Mouse (Mus musculus): ENCODE data around the gene Krcc1. TPM values are rescaled to one million over a fixed set of nuclear protein-coding genes. Genes with fewer than 3 reads are reported as not detected.

The Krcc1 gene
- 65.1 and 69.2 TPM in 2 replicates for polyA plus RNA-seq (2014; fragmentation: Nextera tagmentation; extraction: Ambion mirVana)

GRCm38 (mm10) chr6:71271389-71272315 lies at the start of gene Krcc1:
Gene Krcc1, plus strand, starts transcription at chr6:71271677.
- Histone ChIP-seq H3K4me2 (ENCODE audit: low read length) (peak within 1 kb of the TSS; percentile 85), H3K27me3 (ENCODE audit: control insufficient read depth, insufficient read depth, low read length) (no peaks in the 10 kb centered on the region), H3K4me1 (ENCODE audit: control insufficient read depth in 2 of 2, insufficient read depth in 2 of 2, low read length in 2 of 2) (peaks cover 11 to 27% of the 10 kb centered on the region in 2 experiments), H3K9ac (ENCODE audit: low read length) (peak within 1 kb of the TSS; percentile 97), H3K27ac (replicated peaks in 1 of 2; ENCODE audit: control insufficient read depth in 1 of 2, insufficient read depth in 1 of 2, low read depth in 2 of 2, low read length in 2 of 2) (peak within 1 kb of the TSS; percentile 93 to 96), H3K4me3 (ENCODE audit: control insufficient read depth in 1 of 2, insufficient read depth in 1 of 2, low read depth in 1 of 2, low read length in 2 of 2) (peak within 1 kb of the TSS; percentile 75 to 86), H3K36me3 (ENCODE audit: control insufficient read depth, insufficient read depth, low read length) (no peaks in the 10 kb centered on the region), H3K9me3 (ENCODE audit: control insufficient read depth, low read length) (no peaks in the 10 kb centered on the region)
- under 1% methylated on average over 76 of the region's 84 CpGs for WGBS
- peak; percentile 91 for ATAC-seq (ENCODE audit: insufficient number of reproducible peaks, insufficient read depth, low FRiP score, low read depth)

DNA sequence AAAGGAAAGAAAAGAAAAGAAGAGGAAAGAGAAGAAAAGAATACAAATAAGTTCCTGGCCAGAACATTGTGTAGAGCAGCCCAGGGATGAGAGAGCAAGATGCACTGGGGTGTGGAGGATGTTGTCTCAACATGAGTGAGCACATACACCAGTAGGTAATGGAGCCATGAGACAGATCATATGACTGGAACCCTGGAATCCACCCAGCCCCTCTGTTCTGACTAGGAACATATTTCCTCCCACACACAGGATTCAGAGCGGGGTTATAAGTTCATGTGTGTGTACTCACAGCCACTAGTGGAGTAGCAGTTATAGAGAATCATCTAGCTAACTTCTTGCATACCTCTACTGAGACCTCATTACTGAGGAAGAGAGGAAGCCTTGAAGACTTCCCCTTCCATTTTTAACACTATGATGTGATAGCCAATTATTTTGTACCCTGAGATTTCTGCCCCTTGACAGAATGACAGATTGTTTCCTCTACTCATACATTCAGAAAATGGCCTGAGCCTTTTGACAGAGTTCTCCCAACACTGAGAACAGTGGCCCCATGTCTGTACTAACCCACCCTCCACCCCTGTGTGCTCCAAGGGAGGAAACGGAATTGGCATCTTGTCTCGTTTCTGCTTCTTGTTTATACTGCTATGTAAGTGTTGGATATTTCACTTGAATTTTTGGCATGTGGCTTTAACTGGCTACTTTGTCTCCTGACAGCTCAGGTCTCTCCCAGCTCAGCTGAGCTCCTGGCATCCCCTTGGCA lies 47.1 kb upstream of the Krcc1 start:
- H3K4me2 ChIP-seq (ENCODE audit: low read length): no peak overlapping the region
- H3K4me1 ChIP-seq (ENCODE audit: control insufficient read depth in 2 of 2, insufficient read depth in 2 of 2, low read length in 2 of 2): peaks cover 13 to 44% of the 10 kb centered on the region in 2 experiments
- no peak overlapping the region for H3K4me3 ChIP-seq (ENCODE audit: control insufficient read depth in 1 of 2, insufficient read depth in 1 of 2, low read depth in 1 of 2, low read length in 2 of 2)
- no peaks in the 10 kb centered on the region for H3K9me3 ChIP-seq (ENCODE audit: control insufficient read depth, low read length)
- WGBS: 54% methylated on average over 3 of the region's 3 CpGs
- peaks cover 69% of the 10 kb centered on the region for H3K36me3 ChIP-seq (ENCODE audit: control insufficient read depth, insufficient read depth, low read length)
- H3K9ac ChIP-seq (ENCODE audit: low read length): no peak overlapping the region
- 0 out of 4 replicates have a peak overlapping the region, but pooled peaks of 1 of the 2 experiments have one; percentile 11 for H3K27ac ChIP-seq (replicated peaks in 1 of 2; ENCODE audit: control insufficient read depth in 1 of 2, insufficient read depth in 1 of 2, low read depth in 2 of 2, low read length in 2 of 2)
- H3K27me3 ChIP-seq (ENCODE audit: control insufficient read depth, insufficient read depth, low read length): no peaks in the 10 kb centered on the region
- ATAC-seq (ENCODE audit: insufficient number of reproducible peaks, insufficient read depth, low FRiP score, low read depth): no peak

- Histone ChIP-seq H3K36me3 (ENCODE audit: control insufficient read depth, insufficient read depth, low read length) (peaks cover 62% of the 10 kb centered on the region), H3K9me3 (ENCODE audit: control insufficient read depth, low read length) (no peaks in the 10 kb centered on the region), H3K9ac (ENCODE audit: low read length) (peak overlapping the region; percentile 45; the same call in 1 of the 2 replicates), H3K4me1 (ENCODE audit: control insufficient read depth in 2 of 2, insufficient read depth in 2 of 2, low read length in 2 of 2) (peaks cover 13 to 44% of the 10 kb centered on the region in 2 experiments), H3K27ac (replicated peaks in 1 of 2; ENCODE audit: control insufficient read depth in 1 of 2, insufficient read depth in 1 of 2, low read depth in 2 of 2, low read length in 2 of 2) (peak overlapping the region; percentile 47 to 94), H3K4me3 (ENCODE audit: control insufficient read depth in 1 of 2, insufficient read depth in 1 of 2, low read depth in 1 of 2, low read length in 2 of 2) (no peak overlapping the region), H3K4me2 (ENCODE audit: low read length) (peak overlapping the region; percentile 22; the same call in 1 of the 2 replicates), H3K27me3 (ENCODE audit: control insufficient read depth, insufficient read depth, low read length) (no peaks in the 10 kb centered on the region)
- no peak for ATAC-seq (ENCODE audit: insufficient number of reproducible peaks, insufficient read depth, low FRiP score, low read depth)
- WGBS: 15% methylated on average over 6 of the region's 6 CpGs
Observed at GRCm38 (mm10) chr6:71226544-71226943, 44.9 kb upstream of the Krcc1 start.

GRCm38 (mm10) chr6:71227157-71227770 lies 44.2 kb upstream of the Krcc1 start:
- Histone ChIP-seq H3K4me2 (ENCODE audit: low read length) (peak overlapping the region; percentile 22; the same call in 1 of the 2 replicates), H3K27ac (replicated peaks in 1 of 2; ENCODE audit: control insufficient read depth in 1 of 2, insufficient read depth in 1 of 2, low read depth in 2 of 2, low read length in 2 of 2) (peak overlapping the region; percentile 47 to 94), H3K4me1 (ENCODE audit: control insufficient read depth in 2 of 2, insufficient read depth in 2 of 2, low read length in 2 of 2) (peaks cover 13 to 44% of the 10 kb centered on the region in 2 experiments), H3K9ac (ENCODE audit: low read length) (0 out of 2 replicates have a peak overlapping the region, but pooled peaks have one; percentile 45), H3K4me3 (ENCODE audit: control insufficient read depth in 1 of 2, insufficient read depth in 1 of 2, low read depth in 1 of 2, low read length in 2 of 2) (no peak overlapping the region), H3K9me3 (ENCODE audit: control insufficient read depth, low read length) (no peaks in the 10 kb centered on the region), H3K27me3 (ENCODE audit: control insufficient read depth, insufficient read depth, low read length) (no peaks in the 10 kb centered on the region), H3K36me3 (ENCODE audit: control insufficient read depth, insufficient read depth, low read length) (peaks cover 56% of the 10 kb centered on the region)
- 8% methylated on average over 7 of the region's 7 CpGs for WGBS
- ATAC-seq (ENCODE audit: insufficient number of reproducible peaks, insufficient read depth, low FRiP score, low read depth): peak; percentile 62

DNA sequence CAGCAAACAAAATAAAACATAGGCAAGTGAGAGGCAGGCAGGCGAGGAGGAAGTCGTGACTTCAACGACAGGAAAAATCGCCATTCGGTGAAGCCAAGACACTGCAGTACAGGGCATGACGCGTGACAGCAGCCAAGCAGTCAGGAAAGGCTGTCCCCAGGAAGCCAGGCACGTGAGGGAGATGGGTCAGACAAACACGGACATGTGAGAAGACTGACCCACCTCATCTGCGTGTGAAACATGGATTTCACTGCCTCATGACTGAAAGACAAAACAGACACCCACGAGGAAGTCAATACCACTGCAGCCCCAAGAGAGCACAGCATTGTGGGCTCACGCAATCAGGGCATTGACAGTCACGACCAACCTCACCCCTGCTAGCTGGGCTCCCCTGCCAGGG lies 36.4 kb upstream of the Krcc1 start:
- Histone ChIP-seq H3K4me1 (ENCODE audit: control insufficient read depth in 2 of 2, insufficient read depth in 2 of 2, low read length in 2 of 2) (no peaks in the 10 kb centered on the region), H3K36me3 (ENCODE audit: control insufficient read depth, insufficient read depth, low read length) (peaks cover 76% of the 10 kb centered on the region), H3K9ac (ENCODE audit: low read length) (no peak overlapping the region), H3K9me3 (ENCODE audit: control insufficient read depth, low read length) (no peaks in the 10 kb centered on the region), H3K4me2 (ENCODE audit: low read length) (no peak overlapping the region), H3K27me3 (ENCODE audit: control insufficient read depth, insufficient read depth, low read length) (no peaks in the 10 kb centered on the region), H3K4me3 (ENCODE audit: control insufficient read depth in 1 of 2, insufficient read depth in 1 of 2, low read depth in 1 of 2, low read length in 2 of 2) (no peak overlapping the region), H3K27ac (replicated peaks in 1 of 2; ENCODE audit: control insufficient read depth in 1 of 2, insufficient read depth in 1 of 2, low read depth in 2 of 2, low read length in 2 of 2) (no peak overlapping the region)
- ATAC-seq (ENCODE audit: insufficient number of reproducible peaks, insufficient read depth, low FRiP score, low read depth): no peak
- WGBS: 59% methylated on average over 13 of the region's 13 CpGs

DNA sequence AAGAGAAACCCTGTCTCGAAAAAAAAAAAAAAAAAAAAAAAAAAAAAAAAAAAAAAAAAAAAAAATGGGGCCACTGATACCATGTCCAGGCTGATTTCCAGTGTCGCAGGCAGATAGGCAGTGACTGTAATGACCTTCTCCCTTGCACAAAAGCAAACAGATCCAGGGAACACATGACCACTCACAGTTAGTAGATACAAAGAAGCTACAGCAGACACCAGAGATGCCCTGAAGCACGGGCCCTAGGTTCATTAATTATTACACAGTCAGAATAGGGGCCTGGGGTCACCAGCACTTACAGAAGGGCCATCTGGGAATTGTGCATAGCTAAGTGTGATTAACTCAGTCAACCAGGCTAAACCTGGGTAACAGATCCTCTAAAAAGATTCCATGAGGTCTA lies 35.5 kb upstream of the Krcc1 start:
- no peak overlapping the region for H3K4me3 ChIP-seq (ENCODE audit: control insufficient read depth in 1 of 2, insufficient read depth in 1 of 2, low read depth in 1 of 2, low read length in 2 of 2)
- H3K9ac ChIP-seq (ENCODE audit: low read length): no peak overlapping the region
- peaks cover 74% of the 10 kb centered on the region for H3K36me3 ChIP-seq (ENCODE audit: control insufficient read depth, insufficient read depth, low read length)
- no peak overlapping the region for H3K27ac ChIP-seq (replicated peaks in 1 of 2; ENCODE audit: control insufficient read depth in 1 of 2, insufficient read depth in 1 of 2, low read depth in 2 of 2, low read length in 2 of 2)
- H3K27me3 ChIP-seq (ENCODE audit: control insufficient read depth, insufficient read depth, low read length): no peaks in the 10 kb centered on the region
- H3K4me2 ChIP-seq (ENCODE audit: low read length): no peak overlapping the region
- 43% methylated on average over 3 of the region's 3 CpGs for WGBS
- peaks cover 3 to 4% of the 10 kb centered on the region in 2 experiments for H3K4me1 ChIP-seq (ENCODE audit: control insufficient read depth in 2 of 2, insufficient read depth in 2 of 2, low read length in 2 of 2)
- H3K9me3 ChIP-seq (ENCODE audit: control insufficient read depth, low read length): no peaks in the 10 kb centered on the region
- ATAC-seq (ENCODE audit: insufficient number of reproducible peaks, insufficient read depth, low FRiP score, low read depth): no peak

- H3K9ac ChIP-seq (ENCODE audit: low read length): no peak overlapping the region
- ATAC-seq (ENCODE audit: insufficient number of reproducible peaks, insufficient read depth, low FRiP score, low read depth): no peak
- H3K36me3 ChIP-seq (ENCODE audit: control insufficient read depth, insufficient read depth, low read length): peaks cover 72% of the 10 kb centered on the region
- no peaks in the 10 kb centered on the region for H3K27me3 ChIP-seq (ENCODE audit: control insufficient read depth, insufficient read depth, low read length)
- no peak overlapping the region for H3K4me3 ChIP-seq (ENCODE audit: control insufficient read depth in 1 of 2, insufficient read depth in 1 of 2, low read depth in 1 of 2, low read length in 2 of 2)
- peaks cover 6 to 10% of the 10 kb centered on the region in 2 experiments for H3K4me1 ChIP-seq (ENCODE audit: control insufficient read depth in 2 of 2, insufficient read depth in 2 of 2, low read length in 2 of 2)
- no peak overlapping the region for H3K4me2 ChIP-seq (ENCODE audit: low read length)
- H3K27ac ChIP-seq (replicated peaks in 1 of 2; ENCODE audit: control insufficient read depth in 1 of 2, insufficient read depth in 1 of 2, low read depth in 2 of 2, low read length in 2 of 2): no peak overlapping the region
- H3K9me3 ChIP-seq (ENCODE audit: control insufficient read depth, low read length): no peaks in the 10 kb centered on the region
- WGBS: 83% methylated on average over 6 of the region's 6 CpGs
Observed at GRCm38 (mm10) chr6:71236506-71236905, 35.0 kb upstream of the Krcc1 start.

Measured in heart, embryonic 14.5 days (tissue).